Mouse (Mus musculus) layer of hippocampus, adult 2 months (tissue): Measurements from ENCODE around the gene Fitm2. TPM values are rescaled to one million over a fixed set of nuclear protein-coding genes. Genes with fewer than 3 reads are reported as not detected.

Experiments used
- DNase-seq, 2 experiments: peaks; one replicate each; pipeline ENCODE4 v3.0.0; 2022; ENCODE audit warnings: low spot score in 2 of 2
- H3K27ac ChIP-seq: fragments of 200-600 bp; 2 replicates; pipeline ENCODE4 v1.8.1; 2022
- H3K4me3 ChIP-seq: fragments of 200-600 bp; 2 replicates; pipeline ENCODE4 v1.8.1; 2022; ENCODE audit warnings: mild to moderate bottlenecking
- CTCF ChIP-seq: fragments of 200-600 bp; conservative IDR thresholded peaks from 2 replicates; pipeline ENCODE4 v1.8.1; 2022; ENCODE audit warnings: antibody characterized with exemption, mild to moderate bottlenecking, moderate library complexity
- long read RNA-seq, 2 experiments: library from polyadenylated mRNA; stranded (forward); transcript quantifications; one replicate each; pipeline ENCODE4 v2.0.0; 2021; ENCODE audit warnings: borderline mapping rate in 2 of 2
- total RNA-seq, 2 experiments: library from RNA; stranded (reverse); gene quantifications; 2 replicates each; pipeline ENCODE4 v1.2.3; 2021

Gene Fitm2
- total RNA-seq = 10 to 100 TPM; 19.0 to 20.0 TPM
- long read RNA-seq, experiment 1, transcript Fitm2-201 (2 exons, 3,967 nt) = major isoform, 8 of 20 reads
- long read RNA-seq, experiment 1, partial matches to known transcripts = 4 of 20 reads
- long read RNA-seq, experiment 1, other reads (novel, unspliced or antisense) = 8 of 20 reads
- long read RNA-seq, experiment 2, transcript Fitm2-201 (2 exons, 3,967 nt) = major isoform, 10 of 29 reads
- long read RNA-seq, experiment 2, partial matches to known transcripts = 2 of 29 reads
- long read RNA-seq, experiment 2, other reads (novel, unspliced or antisense) = 17 of 29 reads

- H3K27ac ChIP-seq = peak within 1 kb of the TSS; percentile 90
Measured at GRCm38 (mm10) chr2:163472466-163472851, at the start of gene Fitm2. Gene Fitm2, minus strand, starts transcription at chr2:163472629.

GRCm38 (mm10) chr2:163506300-163507004, 34.0 kb upstream of the Fitm2 start, which contains the start of gene Hnf4a:
Gene Hnf4a, plus strand, starts transcription at chr2:163506808.
- Histone ChIP-seq H3K4me3 (no peak within 1 kb of the TSS), H3K27ac (no peak within 1 kb of the TSS)
- DNase-seq = no peak
- no peak for TF ChIP-seq CTCF

More at GRCm38 (mm10) chr2:163472466-163472851, at the start of gene Fitm2:
- peak; percentile 99 for TF ChIP-seq CTCF
- DNase-seq = peak; percentile 94 to 97
- peak within 1 kb of the TSS; percentile 80 for H3K4me3 ChIP-seq

- TF ChIP-seq CTCF = no peak
- H3K27ac ChIP-seq = no peak overlapping the region
- no peak for DNase-seq
- no peak overlapping the region for H3K4me3 ChIP-seq
Measured at GRCm38 (mm10) chr2:163503191-163503590, 30.8 kb upstream of the Fitm2 start.

GRCm38 (mm10) chr2:163502219-163502618, 29.8 kb upstream of the Fitm2 start:
- no peak overlapping the region for H3K27ac ChIP-seq
- no peak overlapping the region for H3K4me3 ChIP-seq
- TF ChIP-seq CTCF = no peak
- DNase-seq = no peak

- no peak for TF ChIP-seq CTCF
- H3K27ac ChIP-seq = no peak overlapping the region
- H3K4me3 ChIP-seq = no peak overlapping the region
- no peak for DNase-seq
Measured at GRCm38 (mm10) chr2:163494456-163494855, 22.0 kb upstream of the Fitm2 start.

- Histone ChIP-seq H3K27ac (no peak overlapping the region), H3K4me3 (no peak overlapping the region)
- DNase-seq = no peak
- TF ChIP-seq CTCF = no peak
Measured at GRCm38 (mm10) chr2:163493976-163494375, 21.5 kb upstream of the Fitm2 start.

GRCm38 (mm10) chr2:163493031-163493430, 20.6 kb upstream of the Fitm2 start:
- DNase-seq = no peak
- H3K27ac ChIP-seq = no peak overlapping the region
- no peak overlapping the region for H3K4me3 ChIP-seq
- TF ChIP-seq CTCF = no peak

- Histone ChIP-seq H3K27ac (no peak within 1 kb of the TSS), H3K4me3 (no peak within 1 kb of the TSS)
- TF ChIP-seq CTCF = no peak
- no peak for DNase-seq
Measured at GRCm38 (mm10) chr2:163492018-163492417, 19.6 kb upstream of the Fitm2 start, which contains the start of gene R3hdml. Gene R3hdml, plus strand, starts transcription at chr2:163492318.

- DNase-seq = peak in 1 of 2 experiments; percentile 24
- no peak for TF ChIP-seq CTCF
- H3K27ac ChIP-seq = no peak overlapping the region
- H3K4me3 ChIP-seq = no peak overlapping the region
Measured at GRCm38 (mm10) chr2:163491351-163491750, 18.9 kb upstream of the Fitm2 start.

- no peak for TF ChIP-seq CTCF
- no peak overlapping the region for H3K27ac ChIP-seq
- H3K4me3 ChIP-seq = no peak overlapping the region
- DNase-seq = no peak
Measured at GRCm38 (mm10) chr2:163490656-163491055, 18.2 kb upstream of the Fitm2 start.

- H3K27ac ChIP-seq = no peak overlapping the region
- TF ChIP-seq CTCF = no peak
- no peak for DNase-seq
- no peak overlapping the region for H3K4me3 ChIP-seq
Measured at GRCm38 (mm10) chr2:163489725-163490291, 17.4 kb upstream of the Fitm2 start.

- Histone ChIP-seq H3K4me3 (no peak overlapping the region), H3K27ac (no peak overlapping the region)
- TF ChIP-seq CTCF = no peak
- DNase-seq = no peak
Measured at GRCm38 (mm10) chr2:163487360-163487759, 14.9 kb upstream of the Fitm2 start.

GRCm38 (mm10) chr2:163481539-163482029, 9.2 kb upstream of the Fitm2 start:
- H3K27ac ChIP-seq = no peak overlapping the region; the same call in 1 of the 2 replicates
- peak overlapping the region; percentile 10; the same call in 1 of the 2 replicates for H3K4me3 ChIP-seq
- DNase-seq = no peak

More at GRCm38 (mm10) chr2:163481539-163482029, 9.2 kb upstream of the Fitm2 start:
- TF ChIP-seq CTCF = peak; percentile 43; the same call in 1 of the 2 replicates
